Mouse (Mus musculus) gastrocnemius, postnatal 14 days (tissue): ENCODE measurements around the gene Them5. TPM values are rescaled to one million over a fixed set of nuclear protein-coding genes. Genes with fewer than 3 reads are reported as not detected.

ENCODE experiments used
- DNase-seq: peaks from one replicate; pipeline ENCODE4 v3.0.0; 2021; ENCODE audit warnings: mixed read lengths
- intact Hi-C: fragments of 180-260 bp; cut with DNase I; formaldehyde crosslinking; loops from one replicate; pipeline ENCODE4 v1.15.1; 2025; ENCODE audit warnings: low total_unique reads
- long read RNA-seq, 2 experiments: library from polyadenylated mRNA; stranded (forward); transcript quantifications; one replicate each; pipeline ENCODE4 v2.0.0; 2021
- total RNA-seq, 2 experiments: library from RNA; stranded (reverse); gene quantifications; 2 replicates each; pipeline ENCODE4 v1.2.3; 2021

The Them5 gene
- under 1 TPM in 1 of 2 experiments, not detected in 1; 0.16 TPM for total RNA-seq
- long read RNA-seq, experiment 1 = 0 reads
- long read RNA-seq, experiment 2 = 0 reads

GRCm38 (mm10) chr3:94341959-94342422, at the start of gene Them5:
Them5 (plus strand) TSS chr3:94342099.
- intact Hi-C loops = no loop called here
- no peak for DNase-seq

DNA sequence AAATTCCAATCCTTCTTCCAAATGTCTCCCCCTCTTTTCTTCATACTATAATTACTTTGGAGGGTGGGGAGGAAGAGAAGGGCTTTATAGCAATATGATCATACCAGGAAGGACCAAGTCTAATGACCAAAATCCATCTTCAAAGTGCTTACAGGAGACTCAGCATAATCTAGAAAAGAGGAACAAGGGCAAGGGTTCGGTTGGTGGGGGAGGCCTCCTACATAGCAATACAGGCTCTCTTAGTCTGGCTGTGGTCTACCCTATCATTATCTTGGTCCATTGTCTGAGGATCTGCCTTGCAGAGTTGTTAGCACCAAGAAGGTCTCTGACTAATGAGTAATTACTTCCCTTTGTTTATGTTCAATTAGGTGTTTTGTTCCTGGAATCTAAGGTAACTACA, 36.4 kb upstream of the Them5 start:
- no peak for DNase-seq
- intact Hi-C loops = no loop called here

GRCm38 (mm10) chr3:94306975-94307374, 34.9 kb upstream of the Them5 start:
- intact Hi-C loops = no loop called here
- no peak for DNase-seq

GRCm38 (mm10) chr3:94309633-94310363, 32.1 kb upstream of the Them5 start, which contains the start of gene Them4:
Them4 (plus strand) TSS chr3:94310089.
- intact Hi-C loops = no loop called here
- peak; percentile 95 for DNase-seq

DNA sequence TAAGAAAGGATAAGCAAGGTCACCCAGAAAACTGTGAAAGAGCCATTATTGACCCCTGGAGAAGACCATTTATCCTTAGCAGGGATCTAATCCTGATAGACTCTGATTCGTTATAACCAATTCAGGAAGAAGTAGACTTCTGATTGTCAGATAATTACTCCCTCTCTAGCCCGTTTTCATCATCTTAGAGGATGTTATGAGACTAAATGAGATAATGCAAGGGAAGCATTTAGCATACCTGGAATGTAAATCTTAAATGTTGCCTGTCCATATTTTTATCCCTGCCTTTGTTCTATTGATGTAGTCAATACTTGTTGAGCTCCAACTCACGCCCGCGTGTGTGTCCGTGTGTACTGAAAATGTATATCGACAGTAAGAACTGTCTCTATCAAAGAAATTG, 31.4 kb upstream of the Them5 start:
- DNase-seq = no peak
- intact Hi-C loops = no loop called here

- no peak for DNase-seq
- intact Hi-C loops = no loop called here
Observed at GRCm38 (mm10) chr3:94310911-94311310, 31.0 kb upstream of the Them5 start.

GRCm38 (mm10) chr3:94311376-94311775, 30.5 kb upstream of the Them5 start:
- intact Hi-C loops = no loop called here
- no peak for DNase-seq

GRCm38 (mm10) chr3:94328681-94329080, 13.2 kb upstream of the Them5 start:
- no peak for DNase-seq
- intact Hi-C loops = no loop called here

GRCm38 (mm10) chr3:94334442-94334841, 7.5 kb upstream of the Them5 start:
- intact Hi-C loops = no loop called here

GRCm38 (mm10) chr3:94338522-94338921, 3.4 kb upstream of the Them5 start:
- DNase-seq = no peak
- intact Hi-C loops = no loop called here

More at GRCm38 (mm10) chr3:94334442-94334841, 7.5 kb upstream of the Them5 start:
- no peak for DNase-seq

DNA sequence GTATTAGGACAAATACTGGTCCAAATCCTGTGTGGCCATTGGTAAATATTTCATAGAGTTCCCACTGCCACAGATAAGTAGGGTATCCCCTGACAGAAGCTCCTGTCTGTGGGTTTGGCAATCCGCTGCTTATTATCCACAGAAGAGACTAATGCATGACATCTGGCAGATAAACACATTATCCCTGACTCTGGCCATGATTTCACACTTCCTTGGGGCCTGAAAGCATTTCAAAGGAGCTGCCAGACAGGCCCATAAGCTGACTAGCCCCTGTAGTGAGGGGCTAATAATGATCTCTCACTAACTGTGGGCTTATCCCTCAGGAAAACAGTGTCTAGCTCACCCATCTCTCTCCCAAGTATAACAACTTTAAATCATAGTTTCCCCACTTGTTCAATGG, 653 bp downstream of the Them5 start:
- no peak for DNase-seq

DNA sequence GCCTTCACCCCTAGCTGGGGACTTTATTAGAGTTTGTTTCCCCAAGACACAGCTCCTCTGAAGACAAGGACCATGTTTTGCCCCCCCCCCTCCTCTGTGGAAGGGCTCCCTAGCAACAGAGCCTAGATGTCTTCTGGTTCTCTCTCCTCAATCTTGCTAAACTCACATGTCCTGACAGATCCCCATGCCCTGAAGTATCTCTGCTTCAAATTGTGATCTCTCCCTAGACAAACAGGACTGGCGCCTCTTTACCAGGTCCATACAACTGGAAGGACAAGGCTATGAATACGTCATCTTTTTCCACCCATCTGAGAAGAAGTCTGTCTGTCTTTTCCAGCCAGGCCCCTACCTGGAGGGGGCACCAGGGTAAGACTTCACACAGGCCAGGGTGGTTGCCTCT, 2.3 kb downstream of the Them5 start:
- no peak for DNase-seq
- intact Hi-C loops = no loop called here

More for the DNA sequence above, 653 bp downstream of the Them5 start:
- intact Hi-C loops = no loop called here

DNA sequence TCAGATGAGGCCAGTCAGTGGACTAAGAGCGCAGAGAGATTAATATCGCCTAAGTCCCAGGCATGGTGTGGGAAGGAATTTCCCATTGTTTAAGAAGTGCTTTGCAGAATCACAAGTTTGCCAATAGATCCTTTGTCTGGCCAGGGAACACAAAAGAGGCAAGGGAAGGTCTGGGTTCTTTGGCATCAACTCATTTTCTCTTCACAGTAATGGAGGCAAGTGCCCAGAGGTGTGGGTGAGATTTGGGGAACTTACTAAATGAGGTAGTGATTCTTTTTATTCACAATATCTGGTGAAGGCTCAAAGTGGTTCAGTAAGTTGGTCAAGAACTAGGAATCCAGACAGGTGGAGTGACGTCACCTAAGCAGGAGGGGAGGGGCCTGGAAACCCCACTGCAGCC, 3.0 kb downstream of the Them5 start:
- intact Hi-C loops = no loop called here
- DNase-seq = no peak

DNA sequence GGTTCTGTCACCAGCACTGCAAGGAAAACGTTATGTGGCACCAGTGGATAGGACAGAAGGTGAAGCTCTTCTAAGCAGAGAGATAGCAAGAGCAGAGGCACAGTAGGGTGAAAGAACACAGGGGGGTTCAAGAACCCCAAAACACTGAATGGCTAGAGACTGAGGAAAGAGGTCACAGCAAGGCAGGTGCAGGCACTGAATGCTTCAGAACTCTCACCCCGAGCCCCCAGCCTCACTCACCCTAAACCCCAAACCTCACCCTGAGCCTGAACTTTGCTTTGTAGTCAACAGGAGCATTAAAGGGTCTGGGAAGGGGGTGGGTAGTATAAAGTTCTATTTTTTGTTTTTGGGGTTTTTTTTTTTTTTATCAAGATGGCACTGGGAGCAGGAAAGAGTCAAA, 6.2 kb downstream of the Them5 start:
- no peak for DNase-seq
- intact Hi-C loops = no loop called here

DNA sequence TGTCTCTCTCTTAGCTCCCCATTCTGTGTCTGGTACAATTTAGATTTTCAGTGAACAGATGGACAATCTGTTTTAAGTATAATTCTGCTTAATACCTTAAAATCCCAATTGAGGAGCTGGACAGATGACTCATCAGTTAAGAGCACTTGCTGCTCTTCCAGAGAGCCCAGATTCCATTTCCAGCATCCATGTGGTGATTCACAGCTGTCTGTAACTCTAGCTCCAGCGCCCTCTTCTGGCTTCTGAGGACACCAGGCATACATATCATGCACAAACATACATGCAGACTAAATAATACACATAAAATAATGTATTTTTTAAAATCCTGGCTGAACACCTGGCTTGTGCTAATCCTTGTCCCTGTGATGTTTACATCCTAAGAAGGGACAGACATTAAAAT, 18.9 kb downstream of the Them5 start:
- no peak for DNase-seq

GRCm38 (mm10) chr3:94362138-94362537, 20.2 kb downstream of the Them5 start, which contains the start of gene C2cd4d:
C2cd4d (plus strand) TSS chr3:94362438.
- DNase-seq = no peak
- intact Hi-C loops = loop anchor here (10.0 kb wide), 1 partner anchor 243 kb away; no protein-coding TSS in a partner anchor

More for the DNA sequence above, 18.9 kb downstream of the Them5 start:
- intact Hi-C loops = loop anchor here (10.0 kb wide), 1 partner anchor 244 kb away; no protein-coding TSS in a partner anchor

DNA sequence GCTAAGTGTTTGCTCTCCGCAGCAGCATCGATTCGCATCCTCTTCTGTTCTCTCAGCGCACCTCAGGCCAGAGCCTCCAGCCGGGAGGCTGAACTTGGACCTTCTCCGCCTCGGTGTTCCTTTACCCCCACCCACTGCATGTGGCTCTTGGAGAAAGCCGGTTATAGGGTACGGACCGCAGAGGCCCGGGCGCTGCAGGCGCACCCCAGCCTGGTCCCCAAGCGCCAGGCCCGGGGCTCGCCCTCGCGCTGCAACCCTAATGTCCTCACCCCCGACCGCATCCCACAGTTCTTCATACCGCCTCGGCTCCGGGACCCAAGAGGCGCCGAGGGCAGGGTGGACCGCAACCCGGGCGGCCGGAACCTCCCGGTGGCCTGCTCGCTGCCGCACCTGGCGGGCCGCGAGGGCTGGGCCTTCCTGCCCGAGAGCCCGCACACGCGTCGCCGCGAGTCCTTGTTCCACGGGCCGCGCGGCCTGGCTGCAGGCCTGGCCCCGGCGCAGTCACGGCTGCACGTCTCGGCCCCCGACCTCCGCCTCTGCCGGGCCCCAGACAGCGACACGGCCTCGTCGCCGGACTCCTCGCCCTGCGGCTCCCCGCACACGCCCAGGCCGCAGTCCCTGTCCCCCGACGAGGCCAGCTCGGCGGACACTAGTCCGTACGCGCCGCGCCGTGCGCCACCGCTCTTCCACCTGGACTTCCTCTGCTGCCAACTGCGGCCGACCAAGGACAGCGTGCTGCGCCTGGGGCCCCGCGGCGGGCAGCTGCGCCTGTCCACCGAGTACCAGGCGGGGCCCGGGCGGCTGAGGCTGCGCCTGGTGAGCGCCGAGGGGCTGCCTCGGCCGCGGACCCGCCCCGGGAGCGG, 21.6 kb downstream of the Them5 start:
- intact Hi-C loops = loop anchor here (10.0 kb wide), 1 partner anchor 241 kb away; no protein-coding TSS in a partner anchor

GRCm38 (mm10) chr3:94364154-94364526, 22.2 kb downstream of the Them5 start:
- DNase-seq = no peak
- intact Hi-C loops = loop anchor here (10.0 kb wide), 1 partner anchor 241 kb away; no protein-coding TSS in a partner anchor

More for the DNA sequence above, 21.6 kb downstream of the Them5 start:
- peak; percentile 51 for DNase-seq

DNA sequence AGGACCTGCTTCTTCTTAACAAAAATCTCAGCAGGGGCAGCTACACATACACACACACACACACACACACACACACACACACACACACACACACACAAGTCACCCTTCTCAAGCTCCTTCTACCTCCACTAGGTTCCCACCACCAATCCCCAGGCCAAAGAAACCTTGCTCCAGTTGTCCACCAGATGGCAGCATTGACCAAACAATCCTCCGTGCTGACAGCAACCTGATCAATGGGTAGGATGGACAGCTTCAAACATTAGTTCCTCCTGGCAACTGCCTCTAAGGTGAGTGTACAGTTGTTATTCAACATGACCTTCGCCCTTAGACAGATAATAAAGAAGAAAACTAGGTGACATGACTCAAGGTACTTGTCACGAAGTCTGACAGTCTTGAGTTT, 24.9 kb downstream of the Them5 start:
- peak; percentile 55 for DNase-seq
- intact Hi-C loops = loop anchor here (5.0 to 10.0 kb wide), 2 partner anchors 86 to 238 kb away; no protein-coding TSS in a partner anchor

GRCm38 (mm10) chr3:94367511-94367910, 25.6 kb downstream of the Them5 start:
- intact Hi-C loops = loop anchor here (5.0 to 10.0 kb wide), 2 partner anchors 85 to 237 kb away; no protein-coding TSS in a partner anchor
- no peak for DNase-seq
